Mouse (Mus musculus): ENCODE results near the gene Tmco1.
"Not testable (repeated sequence)": the region's sequence is repeated elsewhere in the genome, so short reads cannot be mapped to it uniquely, and the experiment has no call there.

The Tmco1 gene

GRCm38 (mm10) chr1:167331106-167331505, 22.9 kb downstream of the Tmco1 start:
- no peak for DNase-seq (ENCODE audit: low spot score in 2 of 2)

- no peak for DNase-seq (ENCODE audit: low spot score in 2 of 2)
These were observed 28.2 kb downstream of the Tmco1 start for GRCm38 (mm10) chr1:167336398-167336797.

GRCm38 (mm10) chr1:167337463-167338095, 29.4 kb downstream of the Tmco1 start:
- peak; percentile 96 for DNase-seq (ENCODE audit: low spot score in 2 of 2)

- DNase-seq (ENCODE audit: low spot score in 2 of 2): no peak
These were observed 31.1 kb downstream of the Tmco1 start for GRCm38 (mm10) chr1:167339177-167339781.

GRCm38 (mm10) chr1:167340111-167340787, 32.1 kb downstream of the Tmco1 start:
- no peak for DNase-seq (ENCODE audit: low spot score in 2 of 2)

- no peak for DNase-seq (ENCODE audit: low spot score in 2 of 2)
These were observed 32.8 kb downstream of the Tmco1 start for GRCm38 (mm10) chr1:167340910-167341528.

- DNase-seq (ENCODE audit: low spot score in 2 of 2): no peak
These were observed 34.7 kb downstream of the Tmco1 start for GRCm38 (mm10) chr1:167342831-167343230.

- not testable (repeated sequence) for DNase-seq (ENCODE audit: low spot score in 2 of 2)
These were observed 37.9 kb downstream of the Tmco1 start for GRCm38 (mm10) chr1:167345994-167346520.

GRCm38 (mm10) chr1:167349206-167349605, 41.0 kb downstream of the Tmco1 start:
- not testable (repeated sequence) for DNase-seq (ENCODE audit: low spot score in 2 of 2)

GRCm38 (mm10) chr1:167349815-167350596, 41.8 kb downstream of the Tmco1 start, which contains the start of gene Aldh9a1:
TSS of gene Aldh9a1 (plus strand) at chr1:167349991.
- DNase-seq (ENCODE audit: low spot score in 2 of 2): peak; percentile 79 to 85

- DNase-seq (ENCODE audit: low spot score in 2 of 2): no peak
These were observed 42.6 kb downstream of the Tmco1 start for GRCm38 (mm10) chr1:167350597-167351415.

GRCm38 (mm10) chr1:167352403-167352802, 44.2 kb downstream of the Tmco1 start:
- no peak for DNase-seq (ENCODE audit: low spot score in 2 of 2)

- no peak for DNase-seq (ENCODE audit: low spot score in 2 of 2)
These were observed 49.2 kb downstream of the Tmco1 start for GRCm38 (mm10) chr1:167357387-167357786.

GRCm38 (mm10) chr1:167358731-167359130, 50.6 kb downstream of the Tmco1 start:
- DNase-seq (ENCODE audit: low spot score in 2 of 2): no peak

- DNase-seq (ENCODE audit: low spot score in 2 of 2): no peak
These were observed 52.1 kb downstream of the Tmco1 start for GRCm38 (mm10) chr1:167360268-167360667.

- DNase-seq (ENCODE audit: low spot score in 2 of 2): no peak
These were observed 54.6 kb downstream of the Tmco1 start for GRCm38 (mm10) chr1:167362819-167363218.

- no peak for DNase-seq (ENCODE audit: low spot score in 2 of 2)
These were observed 55.1 kb downstream of the Tmco1 start for GRCm38 (mm10) chr1:167363322-167363721.

GRCm38 (mm10) chr1:167365808-167366207, 57.6 kb downstream of the Tmco1 start:
- DNase-seq (ENCODE audit: low spot score in 2 of 2): no peak

GRCm38 (mm10) chr1:167366621-167367020, 58.4 kb downstream of the Tmco1 start:
- no peak for DNase-seq (ENCODE audit: low spot score in 2 of 2)

GRCm38 (mm10) chr1:167368018-167368417, 59.8 kb downstream of the Tmco1 start:
- DNase-seq (ENCODE audit: low spot score in 2 of 2): no peak

- no peak for DNase-seq (ENCODE audit: low spot score in 2 of 2)
These were observed 60.3 kb downstream of the Tmco1 start for GRCm38 (mm10) chr1:167368513-167368912.

All from right cerebral cortex, adult 2 months (tissue).